Mouse (Mus musculus): ENCODE data around the gene Abcc8. TPM values are rescaled to one million over a fixed set of nuclear protein-coding genes. Genes with fewer than 3 reads are reported as not detected.
"Not testable (repeated sequence)": the region's sequence is repeated elsewhere in the genome, so short reads cannot be mapped to it uniquely, and the experiment has no call there.

Abcc8 gene
- polyA plus RNA-seq, 1 experiment from 2014 or later = 0.31 TPM

DNA sequence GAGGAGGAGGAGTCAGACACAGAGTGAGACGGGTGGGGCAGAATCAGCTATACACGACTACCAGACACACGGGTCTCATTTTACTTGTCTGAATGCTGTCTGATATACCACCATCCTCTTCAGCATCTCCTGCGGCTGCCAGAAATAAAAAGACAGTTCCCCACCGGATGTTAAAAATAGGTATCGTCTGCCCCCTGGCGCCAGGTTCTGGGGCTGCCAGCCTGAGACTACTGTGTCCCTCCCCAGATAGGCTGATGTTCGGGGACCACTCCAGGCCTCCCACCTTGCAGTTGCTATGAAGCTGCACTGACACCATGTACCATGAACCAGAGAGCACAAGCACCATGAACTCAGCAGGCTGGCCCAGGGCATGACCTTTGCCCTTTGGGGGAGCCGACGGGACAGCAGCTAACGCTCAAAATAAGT is 24.2 kb upstream of the Abcc8 start:
- no peak overlapping the region for H3K4me2 ChIP-seq (ENCODE audit: low read depth, low read length)
- no peak for ATAC-seq (ENCODE audit: low read depth)
- H3K9me3 ChIP-seq (replicated peaks; ENCODE audit: control insufficient read depth, low read length) = no peaks in the 10 kb centered on the region
- H3K4me3 ChIP-seq (ENCODE audit: low read depth, low read length) = no peak overlapping the region
- 38% methylated on average over 11 of the region's 11 CpGs for WGBS (ENCODE audit: insufficient replicate concordance)
- no peaks in the 10 kb centered on the region for H3K27me3 ChIP-seq (ENCODE audit: control insufficient read depth, insufficient read depth, low read depth, low read length)
- H3K36me3 ChIP-seq (ENCODE audit: control insufficient read depth, insufficient read depth) = no peaks in the 10 kb centered on the region
- no peaks in the 10 kb centered on the region for H3K4me1 ChIP-seq (ENCODE audit: control insufficient read depth, low read depth, low read length)
- H3K27ac ChIP-seq (ENCODE audit: low read length) = no peak overlapping the region
- H3K9ac ChIP-seq (ENCODE audit: low read depth, low read length) = no peak overlapping the region

- Histone ChIP-seq H3K4me3 (ENCODE audit: low read depth, low read length) (no peak overlapping the region), H3K27ac (ENCODE audit: low read length) (no peak overlapping the region), H3K36me3 (ENCODE audit: control insufficient read depth, insufficient read depth) (no peaks in the 10 kb centered on the region), H3K9me3 (replicated peaks; ENCODE audit: control insufficient read depth, low read length) (no peaks in the 10 kb centered on the region), H3K4me2 (ENCODE audit: low read depth, low read length) (no peak overlapping the region), H3K4me1 (ENCODE audit: control insufficient read depth, low read depth, low read length) (no peaks in the 10 kb centered on the region), H3K9ac (ENCODE audit: low read depth, low read length) (no peak overlapping the region), H3K27me3 (ENCODE audit: control insufficient read depth, insufficient read depth, low read depth, low read length) (no peaks in the 10 kb centered on the region)
- WGBS (ENCODE audit: insufficient replicate concordance) = 18% methylated on average over 14 of the region's 14 CpGs
- ATAC-seq (ENCODE audit: low read depth) = no peak
Observed at GRCm38 (mm10) chr7:46201649-46202048, 21.8 kb upstream of the Abcc8 start.

DNA sequence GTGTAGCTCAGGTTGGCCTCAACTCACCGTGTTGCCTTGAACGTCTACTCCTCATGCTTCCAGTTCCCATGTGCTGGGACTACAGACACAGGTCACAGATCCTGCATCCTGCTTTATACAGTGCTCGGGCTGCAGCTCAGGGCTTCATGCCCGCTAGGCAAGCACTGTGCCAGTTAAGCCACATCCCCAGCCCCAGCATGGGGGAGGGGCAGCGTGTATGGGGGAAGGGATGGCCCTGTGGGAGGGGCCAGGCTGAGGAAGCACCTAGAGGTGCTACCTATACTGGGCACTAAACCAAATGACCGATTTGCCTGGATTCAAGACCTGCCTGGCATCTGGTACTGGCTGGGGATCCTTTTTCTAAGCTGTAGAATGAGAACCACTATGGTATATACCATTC is 20.2 kb upstream of the Abcc8 start:
- Histone ChIP-seq H3K27ac (ENCODE audit: low read length) (no peak overlapping the region), H3K4me3 (ENCODE audit: low read depth, low read length) (no peak overlapping the region)
- 50% methylated on average over 6 of the region's 6 CpGs for WGBS (ENCODE audit: insufficient replicate concordance)

GRCm38 (mm10) chr7:46195356-46195755 is 15.5 kb upstream of the Abcc8 start:
- Histone ChIP-seq H3K27me3 (ENCODE audit: control insufficient read depth, insufficient read depth, low read depth, low read length) (no peaks in the 10 kb centered on the region), H3K36me3 (ENCODE audit: control insufficient read depth, insufficient read depth) (no peaks in the 10 kb centered on the region), H3K9ac (ENCODE audit: low read depth, low read length) (no peak overlapping the region), H3K4me1 (ENCODE audit: control insufficient read depth, low read depth, low read length) (no peaks in the 10 kb centered on the region), H3K9me3 (replicated peaks; ENCODE audit: control insufficient read depth, low read length) (no peaks in the 10 kb centered on the region), H3K4me2 (ENCODE audit: low read depth, low read length) (no peak overlapping the region), H3K27ac (ENCODE audit: low read length) (no peak overlapping the region), H3K4me3 (ENCODE audit: low read depth, low read length) (no peak overlapping the region)
- no peak for ATAC-seq (ENCODE audit: low read depth)
- WGBS (ENCODE audit: insufficient replicate concordance) = 54% methylated on average over 5 of the region's 5 CpGs

More for the DNA sequence above, 20.2 kb upstream of the Abcc8 start:
- H3K27me3 ChIP-seq (ENCODE audit: control insufficient read depth, insufficient read depth, low read depth, low read length) = no peaks in the 10 kb centered on the region
- no peak overlapping the region for H3K9ac ChIP-seq (ENCODE audit: low read depth, low read length)
- H3K9me3 ChIP-seq (replicated peaks; ENCODE audit: control insufficient read depth, low read length) = no peaks in the 10 kb centered on the region
- H3K4me1 ChIP-seq (ENCODE audit: control insufficient read depth, low read depth, low read length) = no peaks in the 10 kb centered on the region
- no peak for ATAC-seq (ENCODE audit: low read depth)
- H3K36me3 ChIP-seq (ENCODE audit: control insufficient read depth, insufficient read depth) = no peaks in the 10 kb centered on the region
- no peak overlapping the region for H3K4me2 ChIP-seq (ENCODE audit: low read depth, low read length)

DNA sequence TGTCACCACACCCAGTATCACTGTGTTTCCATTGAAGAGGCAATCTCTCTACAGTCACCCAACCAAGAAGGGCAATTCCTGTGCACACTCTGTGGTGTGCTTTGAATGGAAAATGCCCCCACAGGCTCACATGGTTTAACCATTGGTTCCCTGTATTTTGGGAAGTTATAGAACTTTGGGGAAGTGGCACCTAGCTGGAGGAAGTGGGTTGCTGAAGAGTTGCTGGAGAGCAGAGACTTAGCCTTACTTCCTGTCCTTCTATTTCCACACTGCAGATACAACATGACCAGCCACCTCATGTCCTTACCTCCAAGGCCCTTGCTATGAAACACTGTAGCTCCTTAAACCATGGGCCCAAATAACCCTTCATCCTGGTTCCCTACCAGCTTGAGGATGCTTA is 4.4 kb upstream of the Abcc8 start:
- no peak overlapping the region for H3K4me2 ChIP-seq (ENCODE audit: low read depth, low read length)
- no peaks in the 10 kb centered on the region for H3K36me3 ChIP-seq (ENCODE audit: control insufficient read depth, insufficient read depth)
- no peak overlapping the region for H3K27ac ChIP-seq (ENCODE audit: low read length)
- H3K4me3 ChIP-seq (ENCODE audit: low read depth, low read length) = no peak overlapping the region
- no peaks in the 10 kb centered on the region for H3K4me1 ChIP-seq (ENCODE audit: control insufficient read depth, low read depth, low read length)
- no peak for ATAC-seq (ENCODE audit: low read depth)
- peaks cover 17% of the 10 kb centered on the region for H3K27me3 ChIP-seq (ENCODE audit: control insufficient read depth, insufficient read depth, low read depth, low read length)
- no peak overlapping the region for H3K9ac ChIP-seq (ENCODE audit: low read depth, low read length)
- no peaks in the 10 kb centered on the region for H3K9me3 ChIP-seq (replicated peaks; ENCODE audit: control insufficient read depth, low read length)

DNA sequence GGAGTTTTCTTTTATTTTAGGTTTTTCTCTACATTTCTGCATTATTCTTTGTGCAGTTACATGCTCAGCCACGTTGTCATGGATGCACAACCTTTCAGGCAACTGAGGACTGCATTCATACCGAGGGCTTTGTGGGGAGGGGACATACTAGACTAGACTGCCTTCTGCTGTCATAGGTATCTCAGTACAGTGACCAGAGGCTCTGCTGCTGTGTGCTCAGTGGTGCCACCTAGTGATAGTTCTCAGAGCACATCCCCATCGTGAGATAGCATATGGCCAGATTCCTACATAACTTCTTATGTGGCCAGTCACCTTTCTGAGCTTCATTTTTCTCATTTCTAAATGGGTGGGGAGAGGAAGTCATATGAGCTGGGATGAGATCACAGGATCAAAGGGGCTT is 1.8 kb upstream of the Abcc8 start:
- Histone ChIP-seq H3K27ac (ENCODE audit: low read length) (no peak overlapping the region), H3K9me3 (replicated peaks; ENCODE audit: control insufficient read depth, low read length) (no peaks in the 10 kb centered on the region), H3K4me3 (ENCODE audit: low read depth, low read length) (no peak overlapping the region), H3K4me2 (ENCODE audit: low read depth, low read length) (no peak overlapping the region), H3K36me3 (ENCODE audit: control insufficient read depth, insufficient read depth) (no peaks in the 10 kb centered on the region), H3K27me3 (ENCODE audit: control insufficient read depth, insufficient read depth, low read depth, low read length) (peaks cover 32% of the 10 kb centered on the region), H3K4me1 (ENCODE audit: control insufficient read depth, low read depth, low read length) (no peaks in the 10 kb centered on the region), H3K9ac (ENCODE audit: low read depth, low read length) (no peak overlapping the region)
- ATAC-seq (ENCODE audit: low read depth) = no peak
- 3% methylated on average over 3 of the region's 3 CpGs for WGBS (ENCODE audit: insufficient replicate concordance)

GRCm38 (mm10) chr7:46168980-46169379 is 10.9 kb downstream of the Abcc8 start:
- not testable (repeated sequence) for H3K27me3 ChIP-seq (ENCODE audit: control insufficient read depth, insufficient read depth, low read depth, low read length); H3K4me3 ChIP-seq (ENCODE audit: low read depth, low read length); H3K27ac ChIP-seq (ENCODE audit: low read length); H3K9me3 ChIP-seq (replicated peaks; ENCODE audit: control insufficient read depth, low read length); H3K9ac ChIP-seq (ENCODE audit: low read depth, low read length); H3K4me1 ChIP-seq (ENCODE audit: control insufficient read depth, low read depth, low read length); ATAC-seq (ENCODE audit: low read depth); H3K36me3 ChIP-seq (ENCODE audit: control insufficient read depth, insufficient read depth); H3K4me2 ChIP-seq (ENCODE audit: low read depth, low read length)
- WGBS (ENCODE audit: insufficient replicate concordance) = 55% methylated on average over 1 of the region's 1 CpGs

DNA sequence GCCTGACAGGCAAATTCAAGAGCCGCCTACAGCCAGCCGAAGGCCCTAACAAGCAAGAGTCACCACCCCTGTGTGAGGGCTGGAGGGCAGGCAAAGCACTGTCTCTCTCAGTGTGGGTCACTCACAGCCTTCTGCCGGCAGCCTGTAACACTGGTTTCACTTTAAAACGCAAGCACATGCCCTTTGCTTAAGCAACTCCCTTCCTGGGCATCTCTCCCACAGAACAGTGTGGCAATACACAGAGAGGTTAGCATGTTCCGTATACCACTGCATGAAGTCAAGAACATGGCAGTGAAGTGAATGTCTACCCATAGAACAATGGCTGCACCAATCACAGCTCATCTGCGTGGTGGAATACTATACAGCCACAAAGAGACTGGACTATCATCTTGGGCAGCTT is 11.4 kb downstream of the Abcc8 start:
- no peak overlapping the region for H3K4me2 ChIP-seq (ENCODE audit: low read depth, low read length)
- H3K27ac ChIP-seq (ENCODE audit: low read length) = no peak overlapping the region
- no peaks in the 10 kb centered on the region for H3K36me3 ChIP-seq (ENCODE audit: control insufficient read depth, insufficient read depth)
- no peaks in the 10 kb centered on the region for H3K27me3 ChIP-seq (ENCODE audit: control insufficient read depth, insufficient read depth, low read depth, low read length)
- H3K9ac ChIP-seq (ENCODE audit: low read depth, low read length) = no peak overlapping the region
- ATAC-seq (ENCODE audit: low read depth) = no peak
- WGBS (ENCODE audit: insufficient replicate concordance) = 61% methylated on average over 6 of the region's 6 CpGs
- no peak overlapping the region for H3K4me3 ChIP-seq (ENCODE audit: low read depth, low read length)
- no peaks in the 10 kb centered on the region for H3K4me1 ChIP-seq (ENCODE audit: control insufficient read depth, low read depth, low read length)
- H3K9me3 ChIP-seq (replicated peaks; ENCODE audit: control insufficient read depth, low read length) = no peaks in the 10 kb centered on the region

- no peaks in the 10 kb centered on the region for H3K36me3 ChIP-seq (ENCODE audit: control insufficient read depth, insufficient read depth)
- no peak overlapping the region for H3K27ac ChIP-seq (ENCODE audit: low read length)
- no peak overlapping the region for H3K9ac ChIP-seq (ENCODE audit: low read depth, low read length)
- WGBS (ENCODE audit: insufficient replicate concordance) = 81% methylated on average over 7 of the region's 7 CpGs
- ATAC-seq (ENCODE audit: low read depth) = no peak
- no peak overlapping the region for H3K4me2 ChIP-seq (ENCODE audit: low read depth, low read length)
- H3K4me3 ChIP-seq (ENCODE audit: low read depth, low read length) = no peak overlapping the region
- no peaks in the 10 kb centered on the region for H3K27me3 ChIP-seq (ENCODE audit: control insufficient read depth, insufficient read depth, low read depth, low read length)
- no peaks in the 10 kb centered on the region for H3K4me1 ChIP-seq (ENCODE audit: control insufficient read depth, low read depth, low read length)
- no peaks in the 10 kb centered on the region for H3K9me3 ChIP-seq (replicated peaks; ENCODE audit: control insufficient read depth, low read length)
Observed at GRCm38 (mm10) chr7:46167901-46168300, 11.9 kb downstream of the Abcc8 start.

- H3K27me3 ChIP-seq (ENCODE audit: control insufficient read depth, insufficient read depth, low read depth, low read length) = no peaks in the 10 kb centered on the region
- H3K4me1 ChIP-seq (ENCODE audit: control insufficient read depth, low read depth, low read length) = no peaks in the 10 kb centered on the region
- no peaks in the 10 kb centered on the region for H3K9me3 ChIP-seq (replicated peaks; ENCODE audit: control insufficient read depth, low read length)
- no peak for ATAC-seq (ENCODE audit: low read depth)
- H3K9ac ChIP-seq (ENCODE audit: low read depth, low read length) = no peak overlapping the region
- no peak overlapping the region for H3K4me3 ChIP-seq (ENCODE audit: low read depth, low read length)
- 82% methylated on average over 11 of the region's 11 CpGs for WGBS (ENCODE audit: insufficient replicate concordance)
- H3K4me2 ChIP-seq (ENCODE audit: low read depth, low read length) = no peak overlapping the region
- no peak overlapping the region for H3K27ac ChIP-seq (ENCODE audit: low read length)
- H3K36me3 ChIP-seq (ENCODE audit: control insufficient read depth, insufficient read depth) = no peaks in the 10 kb centered on the region
Observed at GRCm38 (mm10) chr7:46165876-46166275, 14.0 kb downstream of the Abcc8 start.

Data from liver, embryonic 16.5 days (tissue).